Mouse (Mus musculus): ENCODE data around the gene Cad. TPM values are rescaled to one million over a fixed set of nuclear protein-coding genes. Genes with fewer than 3 reads are reported as not detected.

The Cad gene
- total RNA-seq (2012; rRNA removed) (213 and 228 TPM in 2 replicates), polyA plus RNA-seq (2012; ENCODE audit: insufficient read depth in 1 of 2, insufficient read length in 2 of 2, low read depth in 1 of 2, low replicate concordance in 2 of 2, missing spikeins in 1 of 2) (100 to 1,000 TPM; 254 to 383 TPM)

DNA sequence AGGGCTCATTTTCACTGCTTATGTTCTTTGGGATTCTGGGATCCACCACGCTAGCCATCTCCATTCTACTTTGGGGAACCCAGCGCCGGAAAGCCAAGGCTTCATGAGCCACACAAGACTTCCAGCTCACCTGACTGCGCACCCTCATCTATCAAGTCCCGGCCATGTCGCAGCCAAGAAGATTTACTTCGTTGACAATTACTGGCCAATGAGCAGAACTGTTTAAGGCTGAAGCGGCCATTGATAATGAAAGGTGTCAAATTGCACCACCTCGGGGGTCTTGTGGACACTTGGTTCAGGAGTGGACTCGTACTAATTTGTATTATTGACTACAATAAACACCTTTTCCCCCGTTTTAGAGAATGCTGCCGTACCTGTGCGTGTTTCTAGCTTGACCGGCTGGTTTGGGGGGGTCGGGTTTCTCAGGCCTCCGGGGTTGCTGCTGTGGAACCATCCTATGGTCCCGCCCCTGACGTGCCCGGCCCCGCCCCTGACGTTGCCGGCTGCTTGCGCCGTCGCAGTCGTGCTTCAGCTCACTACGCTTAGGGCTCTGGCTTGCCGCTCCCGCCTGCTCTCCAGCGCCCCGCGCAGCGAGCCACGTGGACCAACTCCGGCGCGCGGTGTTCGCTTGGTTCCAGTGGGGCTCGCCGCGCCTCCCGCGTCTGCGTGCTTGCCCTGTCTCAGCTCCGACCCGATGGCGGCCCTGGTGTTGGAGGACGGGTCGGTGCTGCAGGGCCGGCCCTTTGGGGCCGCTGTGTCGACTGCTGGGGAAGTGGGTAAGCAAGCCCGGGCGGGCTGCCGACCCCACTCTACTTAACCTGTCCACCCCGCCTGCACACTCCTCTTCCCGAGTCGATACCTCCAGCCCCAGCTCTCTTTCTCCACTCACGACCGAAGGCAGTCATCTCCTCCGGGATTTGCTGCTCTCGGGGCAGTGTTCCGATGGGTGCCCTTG, at the start of gene Cad:
Cad (plus strand) TSS at position 520 of the 955 bp plus-strand sequence.
- Histone ChIP-seq H3K27me3 (ENCODE audit: control insufficient read depth in 1 of 2, insufficient read depth in 2 of 2, low read length in 2 of 2) (no peaks in the 10 kb centered on the region), H3K36me3 (ENCODE audit: control insufficient read depth in 1 of 2, insufficient read depth in 2 of 2, low read length in 2 of 2) (peaks cover 12 to 22% of the 10 kb centered on the region in 2 experiments), H3K4me3 (ENCODE audit: control insufficient read depth in 1 of 2, insufficient read depth in 1 of 2, low read depth in 2 of 2, low read length in 2 of 2) (peak within 1 kb of the TSS; percentile 92 to 93), H3K4me1 (ENCODE audit: control insufficient read depth in 1 of 2, insufficient read depth in 2 of 2, low read length in 2 of 2) (peaks cover 5 to 16% of the 10 kb centered on the region in 2 experiments), H3K27ac (ENCODE audit: control insufficient read depth, low read depth, low read length) (peak within 1 kb of the TSS; percentile 65), H3K9ac (ENCODE audit: control insufficient read depth, low read depth, low read length, poor library complexity, severe bottlenecking) (peak within 1 kb of the TSS; percentile 94), H3K9me3 (replicated peaks; ENCODE audit: insufficient read depth, low read length) (no peaks in the 10 kb centered on the region), H3K79me2 (ENCODE audit: control insufficient read depth, insufficient read depth, low read length, poor library complexity) (peaks cover 32% of the 10 kb centered on the region)
- DNase-seq (ENCODE audit: low read depth, low spot score): peak; percentile 97
- TF ChIP-seq USF2 (IDR thresholded peaks at IDR 0.05; ENCODE audit: borderline replicate concordance in 1 of 2, insufficient read depth in 1 of 2, low read depth in 1 of 2, low read length in 2 of 2) (no peak), ZKSCAN1 (IDR thresholded peaks at IDR 0.05; ENCODE audit: low read depth, low read length) (no peak), EP300 (IDR thresholded peaks at IDR 0.05; ENCODE audit: low read depth in 1 of 2, low read length in 2 of 2) (peak in 1 of 2 experiments; percentile 3; a peak in 2 of 4 replicates), USF1 (IDR thresholded peaks at IDR 0.05; ENCODE audit: low read depth, low read length) (peak; percentile 81), MAFK (IDR thresholded peaks at IDR 0.05; ENCODE audit: borderline replicate concordance, low read depth, low read length) (no peak), POLR2AphosphoS5 (IDR thresholded peaks at IDR 0.05; ENCODE audit: borderline replicate concordance, low read depth, low read length) (no peak), MYC (IDR thresholded peaks at IDR 0.05; ENCODE audit: low read depth, low read length) (peak; percentile 92), CHD2 (IDR thresholded peaks at IDR 0.05; ENCODE audit: low read length) (no peak), HCFC1 (IDR thresholded peaks at IDR 0.05; ENCODE audit: low read depth, low read length) (peak; percentile 72), ETS1 (IDR thresholded peaks at IDR 0.05; ENCODE audit: low read depth, low read length) (peak; percentile 23; the same call in 1 of the 2 replicates), GABPA (IDR thresholded peaks at IDR 0.05; ENCODE audit: low read depth, low read length) (no peak), RCOR1 (IDR thresholded peaks at IDR 0.05; ENCODE audit: low read depth, low read length) (no peak), TAL1 (IDR thresholded peaks at IDR 0.05; ENCODE audit: low read length) (no peak), POLR2A (IDR thresholded peaks at IDR 0.05; ENCODE audit: control insufficient read depth in 1 of 2, insufficient read depth in 1 of 2, low read depth in 1 of 2, low read length in 2 of 2, poor library complexity in 1 of 2) (peak; percentile 96 to 97), MXI1 (IDR thresholded peaks at IDR 0.05; ENCODE audit: low read depth, low read length) (peak; percentile 100), JUND (IDR thresholded peaks at IDR 0.05; ENCODE audit: low read depth, low read length) (no peak), SIN3A (IDR thresholded peaks at IDR 0.05; ENCODE audit: low read length) (peak; percentile 83), UBTF (IDR thresholded peaks at IDR 0.05; ENCODE audit: borderline replicate concordance, insufficient read depth, low read depth, low read length) (no peak; the same call in 1 of the 2 replicates), NRF1 (IDR thresholded peaks at IDR 0.05; ENCODE audit: insufficient read depth, low read depth, low read length, poor library complexity, severe bottlenecking) (peak; percentile 81), SMC3 (IDR thresholded peaks at IDR 0.05; ENCODE audit: low read depth, low read length) (no peak), MAZ (IDR thresholded peaks at IDR 0.05; ENCODE audit: low read depth, low read length) (no peak; the same call in 1 of the 2 replicates), TBP (IDR thresholded peaks at IDR 0.05; ENCODE audit: low read depth, low read length) (peak; percentile 72), MEF2A (IDR thresholded peaks at IDR 0.05; ENCODE audit: extremely low read depth, insufficient replicate concordance, low read depth, low read length, poor library complexity, severe bottlenecking) (0 out of 2 replicates have a peak, but pooled peaks have one; percentile 7), RAD21 (IDR thresholded peaks at IDR 0.05; ENCODE audit: low read depth, low read length) (no peak), GATA1 (IDR thresholded peaks at IDR 0.05; ENCODE audit: low read depth, low read length) (peak; percentile 17; the same call in 1 of the 2 replicates), TCF12 (IDR thresholded peaks at IDR 0.05; ENCODE audit: low read depth, low read length) (peak; percentile 50; the same call in 1 of the 2 replicates), E2F4 (IDR thresholded peaks at IDR 0.05; ENCODE audit: borderline replicate concordance, low read depth, low read length) (no peak; the same call in 1 of the 2 replicates), ZC3H11A (IDR thresholded peaks at IDR 0.05; ENCODE audit: low read depth, low read length) (no peak), MYB (IDR thresholded peaks at IDR 0.05; ENCODE audit: low read depth, low read length) (peak; percentile 25; the same call in 1 of the 2 replicates), MAX (IDR thresholded peaks at IDR 0.05; ENCODE audit: low read length) (peak; percentile 98), CTCF (IDR thresholded peaks at IDR 0.05 in 2 of 3, conservative IDR thresholded peaks at IDR 0.05 in 1 of 3; ENCODE audit: control insufficient read depth in 1 of 3, insufficient read depth in 1 of 3, low read depth in 2 of 3, low read length in 3 of 3, poor library complexity in 1 of 3, severe bottlenecking in 1 of 3) (peak in 2 of 3 experiments; percentile 8 to 40; a peak in 3 of 6 replicates), BHLHE40 (IDR thresholded peaks at IDR 0.05; ENCODE audit: borderline replicate concordance, low read depth, low read length) (no peak), CHD1 (IDR thresholded peaks at IDR 0.05; ENCODE audit: low read depth, low read length) (no peak)
